In the genomic region with DNA sequence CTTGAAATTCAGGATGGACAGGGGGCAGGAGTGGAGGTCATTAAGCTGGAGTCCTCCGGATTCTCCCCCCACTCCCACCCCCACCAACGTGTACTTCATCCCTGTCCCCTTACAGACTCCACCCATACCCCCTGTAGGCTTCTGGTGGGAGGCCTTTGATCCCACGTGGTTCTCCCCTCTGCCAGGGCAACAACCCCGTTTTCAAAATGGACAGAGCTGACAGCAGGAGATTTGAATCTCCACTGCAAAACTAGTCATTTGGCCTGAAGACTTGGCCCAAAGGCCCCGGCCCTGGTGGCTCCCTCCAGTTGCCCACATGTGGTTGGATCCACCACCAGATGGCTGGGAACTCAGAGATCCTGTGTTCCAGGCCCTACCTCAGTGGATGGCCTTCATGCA, we compare ENCODE assay signal across 9 mouse cellular contexts. TPM values are rescaled to one million over a fixed set of nuclear protein-coding genes. Genes with fewer than 3 reads are reported as not detected.
DNase-seq lines count a peak whose midpoint lies in the region; ATAC-seq and TF ChIP-seq lines count a peak whose summit lies in the region.
"Had no signal": no experiment of that assay in that cellular context is flagged by ENCODE, and none has a peak within 500 bp of the region (broad histone marks: within the 10 kb centered on the region; RNA-seq: fewer than 3 reads in every experiment).

No protein-coding gene starts in this region.

- no peak overlapping the region for H3K27ac ChIP-seq in forebrain, embryonic 12.5 days
- no peak overlapping the region for H3K27ac ChIP-seq in forebrain, embryonic 11.5 days (ENCODE audit: low read depth, low read length)
- H3K27ac ChIP-seq in lung, embryonic 16.5 days (ENCODE audit: low read length): peak overlapping the region; percentile 15; the same call in 1 of the 2 replicates
- H3K27ac ChIP-seq in hindbrain, embryonic 14.5 days: no peak overlapping the region

- no peaks in the 10 kb centered on the region for H3K9me3 ChIP-seq in forebrain, embryonic 12.5 days
- no peaks in the 10 kb centered on the region for H3K9me3 ChIP-seq in forebrain, embryonic 11.5 days (ENCODE audit: control insufficient read depth, low read length)
- H3K9me3 ChIP-seq in lung, embryonic 16.5 days (ENCODE audit: control insufficient read depth, low read length): no peaks in the 10 kb centered on the region
- no peaks in the 10 kb centered on the region for H3K9me3 ChIP-seq in hindbrain, embryonic 14.5 days (ENCODE audit: control insufficient read depth, low read length)

- no peak overlapping the region for H3ac ChIP-seq in myocyte (ENCODE audit: control insufficient read depth, insufficient read length)

- peaks cover 53% of the 10 kb centered on the region for H3K79me2 ChIP-seq in myocyte (ENCODE audit: control insufficient read depth, insufficient read depth)

- 7% methylated on average over 5 of the region's 5 CpGs for WGBS in forebrain, embryonic 12.5 days
- WGBS in forebrain, embryonic 11.5 days: 9% methylated on average over 5 of the region's 5 CpGs
- WGBS in lung, embryonic 16.5 days: 12% methylated on average over 5 of the region's 5 CpGs
- 10% methylated on average over 5 of the region's 5 CpGs for WGBS in hindbrain, embryonic 14.5 days

- peaks cover 32% of the 10 kb centered on the region for H3K4me1 ChIP-seq in forebrain, embryonic 12.5 days
- peaks cover 13% of the 10 kb centered on the region for H3K4me1 ChIP-seq in forebrain, embryonic 11.5 days (replicated peaks; ENCODE audit: control insufficient read depth, insufficient read depth, low read length)
- peaks cover 6% of the 10 kb centered on the region; the same call in 1 of the 2 replicates for H3K4me1 ChIP-seq in lung, embryonic 16.5 days (replicated peaks; ENCODE audit: control insufficient read depth, insufficient read depth, low read length)
- H3K4me1 ChIP-seq in hindbrain, embryonic 14.5 days (replicated peaks; ENCODE audit: control insufficient read depth, insufficient read depth, low read length): peaks cover 14% of the 10 kb centered on the region; the same call in 1 of the 2 replicates

- TF ChIP-seq POLR2A in myocyte (IDR thresholded peaks at IDR 0.05; ENCODE audit: insufficient read length, low read depth): no peak

- H3K4me2 ChIP-seq in forebrain, embryonic 12.5 days: peak overlapping the region; percentile 81; the same call in 1 of the 2 replicates
- H3K4me2 ChIP-seq in forebrain, embryonic 11.5 days (ENCODE audit: low read depth, low read length, severe bottlenecking): no peak overlapping the region
- H3K4me2 ChIP-seq in lung, embryonic 16.5 days (ENCODE audit: low read depth, low read length): peak overlapping the region; percentile 67
- H3K4me2 ChIP-seq in hindbrain, embryonic 14.5 days (replicated peaks): peak overlapping the region; percentile 55; the same call in 1 of the 2 replicates
- H3K4me2 ChIP-seq in myocyte (ENCODE audit: low read depth): peak overlapping the region; percentile 99

- peaks cover 28% of the 10 kb centered on the region for H3K27me3 ChIP-seq in forebrain, embryonic 12.5 days
- H3K27me3 ChIP-seq in forebrain, embryonic 11.5 days (ENCODE audit: control insufficient read depth, insufficient read depth, low read length): peaks cover 2% of the 10 kb centered on the region; the same call in 1 of the 2 replicates
- no peaks in the 10 kb centered on the region for H3K27me3 ChIP-seq in lung, embryonic 16.5 days (ENCODE audit: control insufficient read depth, insufficient read depth, low read depth, low read length)
- peaks cover 10% of the 10 kb centered on the region for H3K27me3 ChIP-seq in hindbrain, embryonic 14.5 days (ENCODE audit: control insufficient read depth, insufficient read depth, low read length)
- no peaks in the 10 kb centered on the region for H3K27me3 ChIP-seq in myocyte (ENCODE audit: control insufficient read depth, insufficient read depth, insufficient read length)

- no peak overlapping the region for H3K9ac ChIP-seq in forebrain, embryonic 12.5 days
- H3K9ac ChIP-seq in forebrain, embryonic 11.5 days (ENCODE audit: low read length): no peak overlapping the region
- H3K9ac ChIP-seq in lung, embryonic 16.5 days (ENCODE audit: low read length): peak overlapping the region; percentile 91; the same call in 1 of the 2 replicates
- H3K9ac ChIP-seq in hindbrain, embryonic 14.5 days: no peak overlapping the region

- H3K4me3 ChIP-seq in forebrain, embryonic 12.5 days (replicated peaks): 0 out of 2 replicates have a peak overlapping the region, but pooled peaks have one; percentile 56
- H3K4me3 ChIP-seq in forebrain, embryonic 11.5 days (ENCODE audit: low read depth, low read length): no peak overlapping the region
- peak overlapping the region; percentile 90 for H3K4me3 ChIP-seq in lung, embryonic 16.5 days (ENCODE audit: low read length)
- no peak overlapping the region for H3K4me3 ChIP-seq in hindbrain, embryonic 14.5 days (replicated peaks; ENCODE audit: low read length)
- peak overlapping the region; percentile 36 for H3K4me3 ChIP-seq in myocyte

- no peak for ATAC-seq in forebrain, embryonic 12.5 days (ENCODE audit: low FRiP score)
- ATAC-seq in forebrain, embryonic 11.5 days (replicated peaks; ENCODE audit: low FRiP score): no peak
- no peak for ATAC-seq in lung, embryonic 16.5 days (ENCODE audit: low read depth)
- ATAC-seq in hindbrain, embryonic 14.5 days (ENCODE audit: low FRiP score): no peak

- H3K36me3 ChIP-seq in forebrain, embryonic 12.5 days (replicated peaks): no peaks in the 10 kb centered on the region
- no peaks in the 10 kb centered on the region for H3K36me3 ChIP-seq in forebrain, embryonic 11.5 days (ENCODE audit: control insufficient read depth, insufficient read depth, low read length)
- H3K36me3 ChIP-seq in lung, embryonic 16.5 days (ENCODE audit: control insufficient read depth, insufficient read depth, low read length): no peaks in the 10 kb centered on the region; the same call in 1 of the 2 replicates
- H3K36me3 ChIP-seq in hindbrain, embryonic 14.5 days (replicated peaks; ENCODE audit: control insufficient read depth, insufficient read depth): no peaks in the 10 kb centered on the region
- H3K36me3 ChIP-seq in myocyte (ENCODE audit: control insufficient read depth, insufficient read depth): no peaks in the 10 kb centered on the region

- no peak for DNase-seq in forebrain, embryonic 11.5 days (ENCODE audit: low spot score)
- DNase-seq in lung, postnatal 10 days: no peak
- no peak for DNase-seq in hindbrain, embryonic 14.5 days (ENCODE audit: low spot score)
- DNase-seq in spleen, adult 18-20 months: no peak
- no peak for DNase-seq in urinary bladder, postnatal 25 days (ENCODE audit: low spot score)
- DNase-seq: kidney, postnatal 36 days had no signal

TF ChIP-seq in myocyte, 11 proteins besides CTCF, POLR2A, EP300 and RAD21:
- TF ChIP-seq MAX (IDR thresholded peaks at IDR 0.05; ENCODE audit: low read depth): no peak
- no peak for TF ChIP-seq REST (IDR thresholded peaks at IDR 0.05; ENCODE audit: insufficient read depth, insufficient read length)
- TF ChIP-seq MYOD1 (IDR thresholded peaks at IDR 0.05; ENCODE audit: control insufficient read depth in 1 of 3, insufficient read length in 2 of 3, low read depth in 2 of 3): no peak
- TF ChIP-seq MYOG (IDR thresholded peaks at IDR 0.05; ENCODE audit: control insufficient read depth in 1 of 3, insufficient read depth in 1 of 3, insufficient read length in 2 of 3, low read depth in 2 of 3): no peak
- no peak for TF ChIP-seq USF1 (IDR thresholded peaks at IDR 0.05; ENCODE audit: low read depth)
- no peak for TF ChIP-seq CEBPB (IDR thresholded peaks at IDR 0.05; ENCODE audit: insufficient read depth, poor library complexity, severe bottlenecking)
- TF ChIP-seq POLR2AphosphoS2 (IDR thresholded peaks at IDR 0.05; ENCODE audit: insufficient read length, low read depth): no peak
- no peak for TF ChIP-seq TCF12 (IDR thresholded peaks at IDR 0.05; ENCODE audit: insufficient read depth, poor library complexity, severe bottlenecking)
- TF ChIP-seq TCF3 (IDR thresholded peaks at IDR 0.05; ENCODE audit: insufficient read length, low read depth): no peak
- no peak for TF ChIP-seq SRF (IDR thresholded peaks at IDR 0.05; ENCODE audit: control insufficient read depth, insufficient read length, low read depth)
- no peak for TF ChIP-seq E2F4 (IDR thresholded peaks at IDR 0.05; ENCODE audit: insufficient read depth)

RNA-seq across cellular contexts. Expression of a gene that starts 1.3 kb away (rescaled TPM):
- polyA plus RNA-seq in forebrain, embryonic 12.5 days (2016; fragmentation: Nextera tagmentation; extraction: Ambion mirVana): 4.2 and 5.1 TPM in 2 replicates
- polyA plus RNA-seq in forebrain, embryonic 11.5 days (2014; fragmentation: Nextera tagmentation; extraction: Ambion mirVana): 3.2 and 4.8 TPM in 2 replicates
- polyA plus RNA-seq in lung, embryonic 16.5 days (2015; fragmentation: Nextera tagmentation; extraction: Ambion mirVana): 5.2 and 5.4 TPM in 2 replicates
- polyA plus RNA-seq in hindbrain, embryonic 14.5 days (2014; fragmentation: Nextera tagmentation; extraction: Ambion mirVana): 8.5 and 10.0 TPM in 2 replicates
- polyA plus RNA-seq in myocyte (2012; fragmentation: generic; extraction: Trizol): 41.9 TPM

RNA-seq across cellular contexts. Expression of a gene that starts 54.3 kb away (rescaled TPM):
- polyA plus RNA-seq in forebrain, embryonic 12.5 days (2016; fragmentation: Nextera tagmentation; extraction: Ambion mirVana): 7.9 and 8.0 TPM in 2 replicates
- polyA plus RNA-seq in forebrain, embryonic 11.5 days (2014; fragmentation: Nextera tagmentation; extraction: Ambion mirVana): 4.3 and 4.5 TPM in 2 replicates
- 3.2 TPM in 2 replicates for polyA plus RNA-seq in lung, embryonic 16.5 days (2015; fragmentation: Nextera tagmentation; extraction: Ambion mirVana)
- polyA plus RNA-seq in hindbrain, embryonic 14.5 days (2014; fragmentation: Nextera tagmentation; extraction: Ambion mirVana): 6.4 and 6.7 TPM in 2 replicates
- polyA plus RNA-seq in myocyte (2012; fragmentation: generic; extraction: Trizol): 19.8 TPM

Comparison
In these comparisons a context has a peak if more than half of its experiments do, and no peak if none do; other contexts are left out.
1. H3K4me3 ChIP-seq: peak in forebrain, embryonic 12.5 days (single experiment), lung, embryonic 16.5 days (single experiment) and myocyte (single experiment); none in forebrain, embryonic 11.5 days (single experiment) and hindbrain, embryonic 14.5 days (single experiment).